Mouse (Mus musculus): Measurements from ENCODE around the gene Il22ra1.

GRCm38 (mm10) chr4:135738237-135738636 lies 10.3 kb downstream of the Il22ra1 start:
- no peak for TF ChIP-seq CTCF (IDR thresholded peaks at IDR 0.05; ENCODE audit: extremely low read depth, insufficient read depth, insufficient read length, insufficient replicate concordance)
- no peak for TF ChIP-seq POLR2A (IDR thresholded peaks at IDR 0.05; ENCODE audit: low read depth, low read length)

Data from spleen, adult 2 months (tissue).